Mouse (Mus musculus) cerebellum, adult 18-20 months (tissue): ENCODE data around the gene Zfp865.

Source experiments
- DNase-seq, 2 experiments: peaks; one replicate each; pipeline ENCODE4 v3.0.0; 2021

Gene Zfp865

DNA sequence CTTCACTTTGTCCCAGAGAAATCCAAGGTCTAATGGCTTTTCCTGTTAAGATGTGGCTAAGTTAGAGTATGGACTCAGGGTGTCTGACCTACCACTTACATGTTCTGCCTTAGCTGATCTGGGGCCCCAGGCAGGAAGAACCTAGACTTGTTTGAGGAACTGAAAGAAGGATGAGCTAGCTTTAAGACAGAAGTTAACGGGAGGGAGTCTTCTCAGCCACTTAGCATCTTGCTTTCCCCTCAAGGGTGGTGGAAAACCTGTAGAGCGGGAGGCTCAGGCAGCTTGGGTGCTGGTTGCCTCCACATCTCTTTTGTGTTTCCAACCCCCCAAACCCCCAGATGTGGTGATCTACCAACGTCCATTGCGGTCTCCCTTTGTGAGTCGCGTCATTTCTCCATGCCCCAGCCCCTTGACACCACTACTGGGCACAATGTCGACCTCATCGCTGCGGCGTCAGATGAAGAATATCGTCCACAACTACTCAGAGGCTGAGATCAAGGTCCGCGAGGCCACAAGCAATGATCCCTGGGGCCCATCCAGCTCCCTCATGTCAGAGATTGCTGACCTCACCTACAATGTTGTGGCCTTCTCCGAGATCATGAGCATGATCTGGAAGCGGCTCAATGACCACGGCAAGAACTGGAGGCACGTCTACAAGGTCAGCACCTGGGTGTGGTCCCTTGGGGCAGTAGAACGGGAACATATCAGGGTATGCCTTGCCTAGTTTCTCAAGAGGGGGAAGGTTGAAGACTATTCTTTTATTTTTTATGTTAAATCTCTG is 63.3 kb downstream of the Zfp865 start:
- no peak for DNase-seq

DNA sequence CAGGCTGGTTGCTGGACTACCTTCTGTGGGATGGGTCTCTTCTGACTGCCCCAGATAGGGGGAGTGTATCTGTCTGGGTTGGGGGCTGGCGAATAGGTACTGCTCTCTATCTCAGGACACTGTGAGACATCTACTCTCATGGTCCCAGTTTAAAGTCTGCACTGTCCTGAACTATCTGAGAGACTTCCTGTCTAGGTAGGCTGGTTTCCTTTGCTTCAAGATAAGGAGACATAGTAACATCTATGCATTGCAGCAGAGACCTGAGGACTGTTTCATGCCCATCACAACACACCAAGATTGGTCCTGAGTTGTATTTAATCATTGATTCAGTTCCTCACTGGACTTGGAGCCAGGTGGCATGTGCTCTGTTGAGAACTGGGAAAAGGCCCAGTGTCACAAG is 65.3 kb downstream of the Zfp865 start:
- DNase-seq, result no peak
